Mouse (Mus musculus): ENCODE results near the gene Klrc3. TPM values are rescaled to one million over a fixed set of nuclear protein-coding genes. Genes with fewer than 3 reads are reported as not detected.

Gene Klrc3
- polyA plus RNA-seq (2012; rRNA removed), result not detected in 2 replicates

GRCm38 (mm10) chr6:129643237-129643636 lies at the start of gene Klrc3:
Klrc3 (minus strand) TSS chr6:129643337.

GRCm38 (mm10) chr6:129678873-129679272 lies 35.7 kb upstream of the Klrc3 start, which contains the start of gene Klrc1:
Klrc1 (minus strand) TSS chr6:129678973.

GRCm38 (mm10) chr6:129660589-129660988 lies 17.5 kb upstream of the Klrc3 start, which contains the start of gene Klrc2:
Klrc2 (minus strand) TSS chr6:129660689.

GRCm38 (mm10) chr6:129623735-129624134 lies 19.4 kb downstream of the Klrc3 start, which contains the start of gene Klrk1:
Klrk1 (minus strand) TSS chr6:129623864.

GRCm38 (mm10) chr6:129591508-129591907 lies 51.6 kb downstream of the Klrc3 start, which contains the start of gene Klrd1:
Klrd1 (plus strand) TSS chr6:129591782.

Other genes with a start within 250 kb of the Klrc3 start
- 1.7 TPM in 2 replicates for gene Clec1b, start 246.0 kb downstream of the Klrc3 start, polyA plus RNA-seq (2012; rRNA removed)
- 0.26 and 0.66 TPM in 2 replicates for gene Clec9a, start 234.5 kb downstream of the Klrc3 start, polyA plus RNA-seq (2012; rRNA removed)
- 0.70 and 0.99 TPM in 2 replicates for gene Clec1a, start 191.3 kb downstream of the Klrc3 start, polyA plus RNA-seq (2012; rRNA removed)
- 0.05 and 0.06 TPM in 2 replicates for gene Olr1, start 136.2 kb downstream of the Klrc3 start, polyA plus RNA-seq (2012; rRNA removed)
- 0.03 TPM in 1 of 2 replicates, not detected in the other for gene Tmem52b, start 130.8 kb downstream of the Klrc3 start, polyA plus RNA-seq (2012; rRNA removed)
- gene Gabarapl1, start 110.2 kb downstream of the Klrc3 start, polyA plus RNA-seq (2012; rRNA removed), result 147 and 162 TPM in 2 replicates
- gene Klre1, start 65.4 kb downstream of the Klrc3 start, polyA plus RNA-seq (2012; rRNA removed), result 0.06 and 0.15 TPM in 2 replicates
- gene Klrd1, start 51.6 kb downstream of the Klrc3 start, polyA plus RNA-seq (2012; rRNA removed), result 0.23 TPM in 1 of 2 replicates, not detected in the other
- gene Klrk1, start 19.5 kb downstream of the Klrc3 start, polyA plus RNA-seq (2012; rRNA removed), result 0.15 and 0.29 TPM in 2 replicates
- not detected in 2 replicates for gene Klrc2, start 17.4 kb upstream of the Klrc3 start, polyA plus RNA-seq (2012; rRNA removed)
- gene Klrc1, start 35.6 kb upstream of the Klrc3 start, polyA plus RNA-seq (2012; rRNA removed), result not detected in 2 replicates
- gene Klri1, start 73.8 kb upstream of the Klrc3 start, polyA plus RNA-seq (2012; rRNA removed), result 0.06 TPM in 1 of 2 replicates, not detected in the other
- gene Klri2, start 97.1 kb upstream of the Klrc3 start, polyA plus RNA-seq (2012; rRNA removed), result 0.01 TPM in 1 of 2 replicates, not detected in the other
- not detected in 2 replicates for gene Gm156, start 140.9 kb upstream of the Klrc3 start, polyA plus RNA-seq (2012; rRNA removed)
- not detected in 2 replicates for gene Gm17631, start 219.3 kb upstream of the Klrc3 start, polyA plus RNA-seq (2012; rRNA removed)
- gene Klra17, start 233.3 kb upstream of the Klrc3 start, polyA plus RNA-seq (2012; rRNA removed), result not detected in 2 replicates